Mouse (Mus musculus): ENCODE measurements around the gene Yme1l1. TPM values are rescaled to one million over a fixed set of nuclear protein-coding genes. Genes with fewer than 3 reads are reported as not detected.
A peak's percentile ranks its signal among the peaks of the same experiment; 100 is the strongest.

Gene Yme1l1
- 64.1 and 67.0 TPM in 2 replicates for polyA plus RNA-seq (2015; fragmentation: Nextera tagmentation; extraction: Ambion mirVana)

DNA sequence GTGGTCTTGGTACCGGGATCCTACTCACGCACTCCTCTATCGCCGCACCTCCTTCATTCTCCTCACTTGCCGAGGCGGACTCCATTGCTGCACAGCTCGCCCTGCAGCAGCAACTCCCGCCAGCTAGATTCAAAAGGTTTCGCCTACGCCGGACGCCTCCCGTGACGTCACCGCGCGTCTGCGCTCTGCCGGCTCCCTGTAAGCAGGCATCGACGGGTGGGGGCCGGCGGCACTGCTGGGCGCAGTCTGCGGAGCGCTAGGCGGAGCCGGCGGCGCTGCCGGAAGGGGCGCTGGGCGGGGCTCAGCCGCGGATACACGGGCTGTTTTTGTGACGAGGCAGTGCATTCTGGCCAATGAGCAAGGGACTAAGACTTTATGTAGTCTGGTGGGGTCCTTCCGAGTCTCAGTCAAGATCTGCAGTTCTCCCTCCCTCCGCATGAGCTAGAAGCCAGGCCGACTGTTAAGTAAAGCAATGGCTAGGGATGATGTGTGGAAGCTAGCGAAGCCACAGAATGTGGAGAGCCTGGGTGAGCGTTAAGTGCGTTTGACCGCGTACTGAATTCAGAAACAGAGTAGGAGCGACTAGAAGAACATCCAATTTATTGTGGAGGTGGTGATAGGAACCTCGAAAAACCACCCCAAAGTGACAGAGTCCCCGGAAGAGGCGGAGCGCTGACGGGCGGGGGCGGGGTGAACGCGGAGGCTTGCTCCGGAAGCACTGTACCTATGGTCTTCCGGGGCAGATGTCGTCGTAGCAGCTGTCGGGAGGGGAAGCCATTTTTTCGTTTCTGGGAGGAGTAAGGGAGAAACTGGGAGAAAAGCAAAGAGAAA lies at the start of gene Yme1l1, which contains the start of gene Mastl:
Gene Yme1l1, plus strand, starts transcription at position 593 of the 831 bp plus-strand sequence.
Gene Mastl, minus strand, starts transcription at position 248 of the 831 bp plus-strand sequence.
- Histone ChIP-seq H3K4me2 (ENCODE audit: low read length) (peak within 1 kb of the TSS; percentile 58), H3K27me3 (ENCODE audit: insufficient read depth, low read length) (no peaks in the 10 kb centered on the region), H3K27ac (peak within 1 kb of the TSS; percentile 100), H3K9ac (ENCODE audit: low read depth, low read length) (peak within 1 kb of the TSS; percentile 80), H3K4me3 (replicated peaks; ENCODE audit: low read depth, low read length) (peak within 1 kb of the TSS; percentile 70), H3K4me1 (replicated peaks; ENCODE audit: insufficient read depth, low read length) (peaks cover 7% of the 10 kb centered on the region; the same call in 1 of the 2 replicates), H3K36me3 (ENCODE audit: insufficient read depth, low read length) (no peaks in the 10 kb centered on the region), H3K9me3 (replicated peaks; ENCODE audit: low read length) (no peaks in the 10 kb centered on the region)
- DNase-seq (ENCODE audit: low spot score) (peak; percentile 99), ATAC-seq (replicated peaks; ENCODE audit: low FRiP score, low read depth) (peak; percentile 98)
- under 1% methylated on average over 61 of the region's 61 CpGs for WGBS
- TF ChIP-seq CTCF (IDR thresholded peaks at IDR 0.05; ENCODE audit: low read depth): peak; percentile 43

- Histone ChIP-seq H3K27ac (no peak overlapping the region), H3K4me2 (ENCODE audit: low read length) (no peak overlapping the region), H3K4me1 (replicated peaks; ENCODE audit: insufficient read depth, low read length) (no peaks in the 10 kb centered on the region), H3K9ac (ENCODE audit: low read depth, low read length) (no peak overlapping the region), H3K36me3 (ENCODE audit: insufficient read depth, low read length) (0 out of 2 replicates have a peak, but pooled peaks cover 5% of the 10 kb centered on the region), H3K9me3 (replicated peaks; ENCODE audit: low read length) (no peaks in the 10 kb centered on the region), H3K27me3 (ENCODE audit: insufficient read depth, low read length) (no peaks in the 10 kb centered on the region), H3K4me3 (replicated peaks; ENCODE audit: low read depth, low read length) (no peak overlapping the region)
- TF ChIP-seq CTCF (IDR thresholded peaks at IDR 0.05; ENCODE audit: low read depth): no peak
- DNase-seq (ENCODE audit: low spot score): no peak
- no peak for ATAC-seq (replicated peaks; ENCODE audit: low FRiP score, low read depth)
Measured at GRCm38 (mm10) chr2:23119573-23119972, 36.6 kb upstream of the Yme1l1 start.

- H3K4me3 ChIP-seq (replicated peaks; ENCODE audit: low read depth, low read length): peak overlapping the region; percentile 70
- peak overlapping the region; percentile 32 for H3K9ac ChIP-seq (ENCODE audit: low read depth, low read length)
- 4% methylated on average over 5 of the region's 5 CpGs for WGBS
- H3K4me1 ChIP-seq (replicated peaks; ENCODE audit: insufficient read depth, low read length): peaks cover 7% of the 10 kb centered on the region; the same call in 1 of the 2 replicates
- H3K9me3 ChIP-seq (replicated peaks; ENCODE audit: low read length): no peaks in the 10 kb centered on the region
- H3K27ac ChIP-seq: peak overlapping the region; percentile 100
- no peaks in the 10 kb centered on the region for H3K36me3 ChIP-seq (ENCODE audit: insufficient read depth, low read length)
- DNase-seq (ENCODE audit: low spot score) (peak; percentile 58), ATAC-seq (replicated peaks; ENCODE audit: low FRiP score, low read depth) (peak; percentile 68)
- no peak for TF ChIP-seq CTCF (IDR thresholded peaks at IDR 0.05; ENCODE audit: low read depth)
- peak overlapping the region; percentile 58 for H3K4me2 ChIP-seq (ENCODE audit: low read length)
- no peaks in the 10 kb centered on the region for H3K27me3 ChIP-seq (ENCODE audit: insufficient read depth, low read length)
Measured at GRCm38 (mm10) chr2:23155199-23155621, 959 bp upstream of the Yme1l1 start.

DNA sequence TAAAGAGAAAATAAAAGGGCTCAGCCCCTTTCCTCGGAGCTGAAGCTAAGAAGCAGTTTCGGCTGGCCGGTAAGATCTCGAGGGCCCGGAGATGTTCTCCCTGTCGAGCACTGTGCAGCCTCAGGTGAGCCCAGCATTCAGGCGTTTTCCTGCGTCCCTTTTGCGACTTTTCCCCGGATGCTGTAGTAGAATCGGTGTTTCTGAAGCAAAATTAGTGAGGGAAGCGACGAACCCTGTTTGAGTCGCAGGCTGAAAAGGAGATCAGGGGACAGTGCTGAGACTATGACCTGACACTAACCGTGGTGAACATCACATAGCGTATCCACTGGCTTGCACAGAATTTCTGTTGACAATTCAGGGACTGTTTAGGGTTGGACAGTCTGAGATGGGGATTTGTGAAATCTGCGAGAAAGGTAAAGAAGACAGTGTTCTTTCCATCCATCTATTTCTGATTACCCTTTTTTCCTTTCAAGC lies 476 bp downstream of the Yme1l1 start:
- Histone ChIP-seq H3K36me3 (ENCODE audit: insufficient read depth, low read length) (no peaks in the 10 kb centered on the region), H3K4me3 (replicated peaks; ENCODE audit: low read depth, low read length) (peak overlapping the region; percentile 70), H3K9ac (ENCODE audit: low read depth, low read length) (peak overlapping the region; percentile 80), H3K27ac (peak overlapping the region; percentile 100), H3K4me1 (replicated peaks; ENCODE audit: insufficient read depth, low read length) (peaks cover 7% of the 10 kb centered on the region; the same call in 1 of the 2 replicates), H3K4me2 (ENCODE audit: low read length) (peak overlapping the region; percentile 58), H3K27me3 (ENCODE audit: insufficient read depth, low read length) (no peaks in the 10 kb centered on the region), H3K9me3 (replicated peaks; ENCODE audit: low read length) (no peaks in the 10 kb centered on the region)
- DNase-seq (ENCODE audit: low spot score) (no peak), ATAC-seq (replicated peaks; ENCODE audit: low FRiP score, low read depth) (peak; percentile 3)
- TF ChIP-seq CTCF (IDR thresholded peaks at IDR 0.05; ENCODE audit: low read depth): no peak
- under 1% methylated on average over 17 of the region's 17 CpGs for WGBS

GRCm38 (mm10) chr2:23172305-23172704 lies 16.1 kb downstream of the Yme1l1 start:
- DNase-seq (ENCODE audit: low spot score): no peak
- no peak overlapping the region for H3K9ac ChIP-seq (ENCODE audit: low read depth, low read length)
- TF ChIP-seq CTCF (IDR thresholded peaks at IDR 0.05; ENCODE audit: low read depth): no peak
- 88% methylated on average over 3 of the region's 3 CpGs for WGBS
- H3K27ac ChIP-seq: no peak overlapping the region
- no peaks in the 10 kb centered on the region for H3K4me1 ChIP-seq (replicated peaks; ENCODE audit: insufficient read depth, low read length)
- H3K4me3 ChIP-seq (replicated peaks; ENCODE audit: low read depth, low read length): no peak overlapping the region
- no peak overlapping the region for H3K4me2 ChIP-seq (ENCODE audit: low read length)
- peaks cover 33% of the 10 kb centered on the region for H3K36me3 ChIP-seq (ENCODE audit: insufficient read depth, low read length)
- H3K9me3 ChIP-seq (replicated peaks; ENCODE audit: low read length): no peaks in the 10 kb centered on the region
- H3K27me3 ChIP-seq (ENCODE audit: insufficient read depth, low read length): no peaks in the 10 kb centered on the region
- no peak for ATAC-seq (replicated peaks; ENCODE audit: low FRiP score, low read depth)

DNA sequence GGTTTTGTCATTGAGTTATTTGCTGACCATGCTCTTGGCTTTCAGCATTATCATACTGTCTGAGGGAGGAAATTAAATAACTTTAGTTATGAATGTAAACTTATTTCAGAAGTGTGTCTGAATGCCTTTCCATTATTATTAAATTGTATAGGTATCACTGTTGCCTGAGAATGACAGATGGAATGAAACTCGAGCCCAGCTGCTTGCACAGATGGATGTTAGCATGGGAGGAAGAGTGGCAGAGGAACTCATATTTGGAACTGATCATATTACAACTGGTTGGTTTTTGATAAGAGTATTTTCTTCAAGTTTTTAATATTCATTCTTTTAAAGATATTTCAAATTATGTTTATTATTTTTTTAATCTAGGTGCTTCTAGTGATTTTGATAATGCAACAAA lies 38.2 kb downstream of the Yme1l1 start:
- no peaks in the 10 kb centered on the region for H3K4me1 ChIP-seq (replicated peaks; ENCODE audit: insufficient read depth, low read length)
- DNase-seq (ENCODE audit: low spot score) (no peak), ATAC-seq (replicated peaks; ENCODE audit: low FRiP score, low read depth) (no peak)
- peaks cover 23% of the 10 kb centered on the region; the same call in 1 of the 2 replicates for H3K36me3 ChIP-seq (ENCODE audit: insufficient read depth, low read length)
- H3K27ac ChIP-seq: no peak overlapping the region
- H3K4me3 ChIP-seq (replicated peaks; ENCODE audit: low read depth, low read length): no peak overlapping the region
- no peaks in the 10 kb centered on the region for H3K9me3 ChIP-seq (replicated peaks; ENCODE audit: low read length)
- no peak for TF ChIP-seq CTCF (IDR thresholded peaks at IDR 0.05; ENCODE audit: low read depth)
- 87% methylated on average over 1 of the region's 1 CpGs for WGBS
- no peak overlapping the region for H3K9ac ChIP-seq (ENCODE audit: low read depth, low read length)
- H3K27me3 ChIP-seq (ENCODE audit: insufficient read depth, low read length): no peaks in the 10 kb centered on the region
- H3K4me2 ChIP-seq (ENCODE audit: low read length): no peak overlapping the region

Measured in kidney, postnatal 0 days (tissue).